Mouse (Mus musculus) adrenal gland, adult 10 weeks (tissue): ENCODE measurements around the gene Pgrmc1. TPM values are rescaled to one million over a fixed set of nuclear protein-coding genes. Genes with fewer than 3 reads are reported as not detected.

Source experiments
- polyA plus RNA-seq: library from polyadenylated mRNA; stranded (reverse); fragments of 350-450 nt; fragmentation: Illumina TruSeq; extraction: RNeasy Lipid Tissue Mini Kit (QIAGEN cat#74804); gene quantifications from one replicate; pipeline ENCODE4 v1.2.3, GENCODE M21; 2014; ENCODE audit warnings: low read depth, low replicate concordance

Pgrmc1 gene
- 2,371 TPM for polyA plus RNA-seq

GRCm38 (mm10) chrX:36597707-36598389 is at the start of gene Pgrmc1:
Pgrmc1 (plus strand) TSS chrX:36598206.

GRCm38 (mm10) chrX:36644657-36645551 is 46.9 kb downstream of the Pgrmc1 start, which contains the start of gene Akap17b:
Akap17b (minus strand) TSS chrX:36645395.

Other genes starting within 250 kb of the Pgrmc1 start
- gene Gm6268, start 196.9 kb upstream of the Pgrmc1 start, polyA plus RNA-seq: not detected
- 0.52 TPM for gene Gm14569, start 106.4 kb upstream of the Pgrmc1 start, polyA plus RNA-seq
- gene Akap17b, start 47.2 kb downstream of the Pgrmc1 start, polyA plus RNA-seq: 33.6 TPM
- gene Slc25a43, start 145.5 kb downstream of the Pgrmc1 start, polyA plus RNA-seq: 2.0 TPM
- 448 TPM for gene Slc25a5, start 197.4 kb downstream of the Pgrmc1 start, polyA plus RNA-seq